In genomic region chr7:139264337-139264736, GRCm38 (mm10) we compare ENCODE assay signal across 19 mouse cellular contexts. TPM values are rescaled to one million over a fixed set of nuclear protein-coding genes. Genes with fewer than 3 reads are reported as not detected.
DNase-seq lines count a peak whose midpoint lies in the region; ATAC-seq lines count a peak whose summit lies in the region.
"Had no signal": no experiment of that assay in that cellular context is flagged by ENCODE, and none has a peak within 500 bp of the region (broad histone marks: within the 10 kb centered on the region; RNA-seq: fewer than 3 reads in every experiment).

No protein-coding gene starts in this region.

- H3K4me3 ChIP-seq in heart, embryonic 10.5 days, result no peak overlapping the region
- no peak overlapping the region for H3K4me3 ChIP-seq in lung, embryonic 15.5 days
- no peak overlapping the region for H3K4me3 ChIP-seq in embryonic facial prominence, embryonic 11.5 days (ENCODE audit: low read depth, low read length)
- H3K4me3 ChIP-seq: embryonic facial prominence, embryonic 15.5 days; forebrain, embryonic 12.5 days had no signal

- H3K4me2 ChIP-seq in lung, embryonic 15.5 days, result no peak overlapping the region
- no peak overlapping the region for H3K4me2 ChIP-seq in embryonic facial prominence, embryonic 11.5 days (ENCODE audit: low read depth, low read length)
- H3K4me2 ChIP-seq: embryonic facial prominence, embryonic 15.5 days; forebrain, embryonic 12.5 days; liver, embryonic 11.5 days had no signal

- no peaks in the 10 kb centered on the region for H3K9me3 ChIP-seq in heart, embryonic 10.5 days
- no peaks in the 10 kb centered on the region for H3K9me3 ChIP-seq in lung, embryonic 15.5 days
- no peaks in the 10 kb centered on the region for H3K9me3 ChIP-seq in embryonic facial prominence, embryonic 11.5 days (replicated peaks; ENCODE audit: control insufficient read depth, low read length)
- H3K9me3 ChIP-seq: embryonic facial prominence, embryonic 15.5 days; forebrain, embryonic 12.5 days had no signal

- 43% methylated on average over 4 of the region's 4 CpGs for WGBS in heart, embryonic 10.5 days
- WGBS in lung, embryonic 15.5 days, result 44% methylated on average over 4 of the region's 4 CpGs
- 26% methylated on average over 4 of the region's 4 CpGs for WGBS in embryonic facial prominence, embryonic 11.5 days

- peaks cover 51% of the 10 kb centered on the region for H3K36me3 ChIP-seq in heart, embryonic 10.5 days
- peaks cover 16% of the 10 kb centered on the region for H3K36me3 ChIP-seq in lung, embryonic 15.5 days
- H3K36me3 ChIP-seq in embryonic facial prominence, embryonic 11.5 days (replicated peaks; ENCODE audit: control insufficient read depth, insufficient read depth, low read depth, low read length), result no peaks in the 10 kb centered on the region
- H3K36me3 ChIP-seq: forebrain, embryonic 12.5 days had no signal

- peak; percentile 32; the same call in 1 of the 2 replicates for ATAC-seq in lung, embryonic 15.5 days (ENCODE audit: borderline replicate concordance, extremely low read depth, low FRiP score, low TSS enrichment)
- no peak for ATAC-seq in embryonic facial prominence, embryonic 11.5 days (replicated peaks; ENCODE audit: insufficient number of reproducible peaks, low FRiP score, low TSS enrichment, low read depth)
- no peak for ATAC-seq in cerebellum, adult (ENCODE audit: insufficient number of reproducible peaks, low FRiP score, low TSS enrichment)
- no peak for ATAC-seq in CD4-positive, CD25-positive, alpha-beta regulatory T cell, adult 4 months
- ATAC-seq: hindbrain, embryonic 16.5 days had no signal

- H3K27me3 ChIP-seq in heart, embryonic 10.5 days (ENCODE audit: insufficient read depth, poor library complexity, severe bottlenecking), result no peaks in the 10 kb centered on the region
- no peaks in the 10 kb centered on the region for H3K27me3 ChIP-seq in lung, embryonic 15.5 days
- H3K27me3 ChIP-seq in embryonic facial prominence, embryonic 11.5 days (ENCODE audit: control insufficient read depth, insufficient read depth, low read length), result no peaks in the 10 kb centered on the region
- H3K27me3 ChIP-seq: embryonic facial prominence, embryonic 15.5 days; forebrain, embryonic 12.5 days had no signal

- H3K27ac ChIP-seq in heart, embryonic 10.5 days, result peak overlapping the region; percentile 17; the same call in 1 of the 2 replicates
- peak overlapping the region; percentile 78 for H3K27ac ChIP-seq in lung, embryonic 15.5 days
- no peak overlapping the region for H3K27ac ChIP-seq in embryonic facial prominence, embryonic 11.5 days (replicated peaks; ENCODE audit: low read depth, low read length)
- H3K27ac ChIP-seq: embryonic facial prominence, embryonic 15.5 days; forebrain, embryonic 12.5 days had no signal

- peaks cover 51% of the 10 kb centered on the region for H3K4me1 ChIP-seq in heart, embryonic 10.5 days
- peaks cover 55% of the 10 kb centered on the region for H3K4me1 ChIP-seq in lung, embryonic 15.5 days
- H3K4me1 ChIP-seq in embryonic facial prominence, embryonic 11.5 days (ENCODE audit: control insufficient read depth, insufficient read depth, low read length), result no peaks in the 10 kb centered on the region
- H3K4me1 ChIP-seq: forebrain, embryonic 12.5 days had no signal

- no peak overlapping the region for H3K9ac ChIP-seq in lung, embryonic 15.5 days
- H3K9ac ChIP-seq in embryonic facial prominence, embryonic 11.5 days (replicated peaks; ENCODE audit: low read length), result 0 out of 2 replicates have a peak overlapping the region, but pooled peaks have one; percentile 7
- H3K9ac ChIP-seq: embryonic facial prominence, embryonic 15.5 days; forebrain, embryonic 12.5 days had no signal

- DNase-seq in heart, embryonic 10.5 days (ENCODE audit: low spot score), result no peak
- no peak for DNase-seq in heart, adult 9 months (ENCODE audit: low spot score in 2 of 2)
- no peak for DNase-seq in lung, adult 18-20 months
- DNase-seq in embryonic facial prominence, embryonic 11.5 days (ENCODE audit: low spot score), result no peak
- peak; percentile 35 for DNase-seq in lung, postnatal 14 days
- DNase-seq: adrenal gland, adult 2 months; cerebellum, adult 18-20 months; kidney, adult 8-10 months; layer of hippocampus, postnatal 36 days; left cerebral cortex, postnatal 4 days; midbrain, embryonic 14.5 days had no signal

RNA-seq across cellular contexts. Expression of gene Pwwp2b, which starts 16.1 kb away (rescaled TPM):
- polyA plus RNA-seq in heart, embryonic 10.5 days (2016; fragmentation: Nextera tagmentation; extraction: Ambion mirVana), result 10.5 and 11.1 TPM in 2 replicates
- 14.9 and 15.4 TPM in 2 replicates for polyA plus RNA-seq in lung, embryonic 15.5 days (2015; fragmentation: Nextera tagmentation; extraction: Ambion mirVana)
- polyA plus RNA-seq in embryonic facial prominence, embryonic 11.5 days (2014; fragmentation: Nextera tagmentation; extraction: Ambion mirVana), result 5.0 and 5.1 TPM in 2 replicates
- polyA plus RNA-seq in CD4-positive, CD25-positive, alpha-beta regulatory T cell, adult 4 months (2017; shearing (Covaris generic)), result 1 to 10 TPM; 2.0 to 5.6 TPM

RNA-seq across cellular contexts. Expression of gene Stk32c, which starts 51.2 kb away (rescaled TPM):
- not detected in 2 replicates for polyA plus RNA-seq in heart, embryonic 10.5 days (2016; fragmentation: Nextera tagmentation; extraction: Ambion mirVana)
- polyA plus RNA-seq in lung, embryonic 15.5 days (2015; fragmentation: Nextera tagmentation; extraction: Ambion mirVana), result 0.22 TPM in 1 of 2 replicates, not detected in the other
- polyA plus RNA-seq in embryonic facial prominence, embryonic 11.5 days (2014; fragmentation: Nextera tagmentation; extraction: Ambion mirVana), result 0.31 and 0.36 TPM in 2 replicates
- polyA plus RNA-seq in CD4-positive, CD25-positive, alpha-beta regulatory T cell, adult 4 months (2017; shearing (Covaris generic)), result under 1 TPM in 1 of 2 experiments, not detected in 1; 0.43 TPM
- polyA plus RNA-seq: liver, embryonic 11.5 days; thymus, postnatal 0 days had no signal

RNA-seq across cellular contexts. Expression of gene Lrrc27, which starts 51.5 kb away (rescaled TPM):
- polyA plus RNA-seq in heart, embryonic 10.5 days (2016; fragmentation: Nextera tagmentation; extraction: Ambion mirVana), result 4.5 TPM in 2 replicates
- polyA plus RNA-seq in lung, embryonic 15.5 days (2015; fragmentation: Nextera tagmentation; extraction: Ambion mirVana), result 2.6 and 3.1 TPM in 2 replicates
- 5.8 and 5.9 TPM in 2 replicates for polyA plus RNA-seq in embryonic facial prominence, embryonic 11.5 days (2014; fragmentation: Nextera tagmentation; extraction: Ambion mirVana)
- 1 to 10 TPM; 4.4 to 4.8 TPM for polyA plus RNA-seq in CD4-positive, CD25-positive, alpha-beta regulatory T cell, adult 4 months (2017; shearing (Covaris generic))
